Mouse (Mus musculus): ENCODE measurements around the gene Lsamp. TPM values are rescaled to one million over a fixed set of nuclear protein-coding genes. Genes with fewer than 3 reads are reported as not detected.

The Lsamp gene
- polyA plus RNA-seq, 1 experiment from 2014 or later: 0.04 TPM

DNA sequence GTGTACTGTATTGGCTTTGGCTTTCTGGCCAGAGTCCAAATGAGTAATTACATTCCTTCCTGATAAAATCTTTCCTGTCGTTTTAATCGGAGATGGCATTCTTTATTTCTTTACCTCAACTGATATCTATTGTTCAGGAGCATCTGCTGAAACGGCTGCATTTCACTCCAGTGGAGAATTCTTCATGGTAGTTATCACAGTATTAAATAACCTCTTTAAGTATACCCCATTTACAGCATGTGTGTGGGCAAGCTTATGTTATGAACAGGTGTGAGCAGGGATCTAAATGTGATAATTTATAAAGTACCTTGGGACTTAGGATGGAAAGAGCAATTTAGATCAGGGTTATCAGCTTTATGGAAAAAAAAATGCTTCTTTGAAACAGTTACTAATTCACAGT, 1196.7 kb downstream of the Lsamp start:
- no peak overlapping the region for H3K9ac ChIP-seq (replicated peaks)
- no peaks in the 10 kb centered on the region for H3K4me1 ChIP-seq (ENCODE audit: insufficient read depth)
- no peak overlapping the region for H3K4me3 ChIP-seq (ENCODE audit: low read depth, low read length)
- no peaks in the 10 kb centered on the region for H3K27me3 ChIP-seq (ENCODE audit: insufficient read depth, low read length)
- no peak overlapping the region for H3K27ac ChIP-seq (ENCODE audit: low read depth)
- TF ChIP-seq EP300 (IDR thresholded peaks at IDR 0.05; ENCODE audit: low read depth): no peak
- no peak for TF ChIP-seq CTCF (IDR thresholded peaks at IDR 0.05; ENCODE audit: low read depth)
- no peaks in the 10 kb centered on the region for H3K36me3 ChIP-seq (replicated peaks; ENCODE audit: insufficient read depth, low read length)
- 58% methylated on average over 3 of the region's 3 CpGs for WGBS (ENCODE audit: insufficient replicate concordance)
- no peak overlapping the region for H3K4me2 ChIP-seq (ENCODE audit: low read depth, low read length)
- DNase-seq (no peak), ATAC-seq (no peak)
- no peaks in the 10 kb centered on the region for H3K9me3 ChIP-seq (ENCODE audit: low read length)

DNA sequence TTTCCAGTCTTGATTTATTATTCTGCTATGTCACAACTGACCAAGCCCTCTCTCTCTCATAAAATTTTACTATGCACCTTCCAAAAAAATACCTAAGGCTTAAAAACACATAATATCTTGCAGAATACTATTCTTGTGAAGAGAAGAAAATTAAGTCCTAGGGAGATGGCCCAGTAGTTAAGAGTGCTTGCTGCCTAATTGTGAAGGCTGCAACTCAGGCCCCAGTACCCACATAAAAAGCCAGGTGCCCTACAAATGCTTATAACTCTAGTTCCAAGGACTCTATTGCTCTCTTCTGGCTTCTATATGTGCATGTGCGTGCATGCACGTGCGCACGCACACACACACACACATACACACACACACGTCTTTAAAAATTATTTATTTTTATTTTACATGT, 1225.9 kb downstream of the Lsamp start:
- H3K9me3 ChIP-seq (ENCODE audit: low read length): no peaks in the 10 kb centered on the region
- no peaks in the 10 kb centered on the region for H3K4me1 ChIP-seq (ENCODE audit: insufficient read depth)
- H3K27me3 ChIP-seq (ENCODE audit: insufficient read depth, low read length): no peaks in the 10 kb centered on the region
- H3K36me3 ChIP-seq (replicated peaks; ENCODE audit: insufficient read depth, low read length): no peaks in the 10 kb centered on the region
- H3K4me2 ChIP-seq (ENCODE audit: low read depth, low read length): no peak overlapping the region
- no peak overlapping the region for H3K9ac ChIP-seq (replicated peaks)
- no peak for DNase-seq
- H3K4me3 ChIP-seq (ENCODE audit: low read depth, low read length): no peak overlapping the region
- no peak for ATAC-seq
- no peak for TF ChIP-seq EP300 (IDR thresholded peaks at IDR 0.05; ENCODE audit: low read depth)
- TF ChIP-seq CTCF (IDR thresholded peaks at IDR 0.05; ENCODE audit: low read depth): no peak
- H3K27ac ChIP-seq (ENCODE audit: low read depth): no peak overlapping the region
- 78% methylated on average over 5 of the region's 5 CpGs for WGBS (ENCODE audit: insufficient replicate concordance)

DNA sequence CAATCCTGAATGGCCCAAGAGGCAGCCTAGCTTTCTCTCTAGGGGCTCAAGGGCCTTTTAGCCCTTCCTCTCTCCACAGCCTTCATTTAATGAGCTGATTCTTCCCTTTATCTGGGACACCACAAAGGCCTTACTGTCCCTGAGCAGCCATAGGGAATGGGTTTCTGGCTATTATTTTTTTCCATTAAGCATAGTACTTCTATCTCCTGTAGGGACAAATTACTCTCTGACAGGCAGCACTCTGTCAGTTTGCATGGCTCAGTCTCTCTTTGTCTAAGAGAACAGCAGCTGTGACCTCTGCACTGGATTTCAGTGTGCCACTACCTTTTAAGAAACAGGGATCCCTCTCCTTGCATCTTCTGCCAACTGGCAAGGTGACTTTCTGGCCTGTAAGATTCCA, 1251.7 kb downstream of the Lsamp start:
- Histone ChIP-seq H3K36me3 (replicated peaks; ENCODE audit: insufficient read depth, low read length) (no peaks in the 10 kb centered on the region), H3K9ac (replicated peaks) (no peak overlapping the region), H3K4me2 (ENCODE audit: low read depth, low read length) (no peak overlapping the region), H3K9me3 (ENCODE audit: low read length) (no peaks in the 10 kb centered on the region), H3K4me3 (ENCODE audit: low read depth, low read length) (no peak overlapping the region), H3K27ac (ENCODE audit: low read depth) (no peak overlapping the region), H3K27me3 (ENCODE audit: insufficient read depth, low read length) (no peaks in the 10 kb centered on the region), H3K4me1 (ENCODE audit: insufficient read depth) (no peaks in the 10 kb centered on the region)
- DNase-seq: no peak
- no peak for ATAC-seq
- no peak for TF ChIP-seq CTCF (IDR thresholded peaks at IDR 0.05; ENCODE audit: low read depth)
- no peak for TF ChIP-seq EP300 (IDR thresholded peaks at IDR 0.05; ENCODE audit: low read depth)

DNA sequence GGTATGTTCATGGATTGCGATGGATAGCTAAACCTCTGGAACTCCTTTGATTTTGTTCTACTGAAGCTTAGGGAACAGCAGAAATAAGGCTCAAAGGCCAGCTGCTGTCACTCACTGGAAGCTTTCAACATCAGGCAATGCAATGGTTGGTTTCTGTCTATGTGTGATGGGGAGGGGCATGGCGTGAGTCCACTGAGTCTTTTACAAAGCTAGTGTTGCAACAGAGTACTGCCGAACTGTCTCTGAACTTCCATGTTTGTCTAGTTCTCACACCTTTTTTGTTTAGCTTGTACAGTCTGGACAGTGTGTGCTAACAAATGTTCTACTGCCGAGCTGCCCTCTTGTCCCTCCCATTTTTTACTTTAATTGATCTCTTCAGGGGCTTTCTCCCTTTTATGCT, 1258.7 kb downstream of the Lsamp start:
- DNase-seq (peak; percentile 60), ATAC-seq (peak; percentile 99)
- Histone ChIP-seq H3K4me3 (ENCODE audit: low read depth, low read length) (no peak overlapping the region), H3K4me1 (ENCODE audit: insufficient read depth) (no peaks in the 10 kb centered on the region), H3K27me3 (ENCODE audit: insufficient read depth, low read length) (no peaks in the 10 kb centered on the region), H3K9me3 (ENCODE audit: low read length) (no peaks in the 10 kb centered on the region), H3K27ac (ENCODE audit: low read depth) (no peak overlapping the region), H3K36me3 (replicated peaks; ENCODE audit: insufficient read depth, low read length) (no peaks in the 10 kb centered on the region), H3K4me2 (ENCODE audit: low read depth, low read length) (no peak overlapping the region), H3K9ac (replicated peaks) (no peak overlapping the region)
- WGBS (ENCODE audit: insufficient replicate concordance): 41% methylated on average over 4 of the region's 4 CpGs
- TF ChIP-seq EP300 (IDR thresholded peaks at IDR 0.05; ENCODE audit: low read depth) (no peak), CTCF (IDR thresholded peaks at IDR 0.05; ENCODE audit: low read depth) (no peak)

DNA sequence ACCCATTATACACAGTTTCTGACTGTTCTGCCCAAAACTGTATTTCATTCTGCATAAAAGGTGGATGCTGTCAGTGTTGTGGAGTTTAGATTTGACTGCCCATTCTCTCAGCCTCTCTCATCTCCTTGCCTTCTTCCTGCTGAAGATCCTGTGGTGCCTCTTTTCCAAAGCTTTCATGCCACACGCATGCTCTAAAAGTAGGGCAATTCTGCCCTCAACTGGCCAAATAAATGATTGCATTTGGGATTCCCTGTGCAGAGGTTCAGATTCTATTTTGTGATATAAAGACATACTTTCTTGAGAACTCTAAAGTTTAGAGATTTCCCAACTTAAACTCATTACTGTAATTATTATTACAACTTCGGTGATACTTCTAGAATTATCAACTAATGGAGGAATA, 1260.5 kb downstream of the Lsamp start:
- H3K27ac ChIP-seq (ENCODE audit: low read depth): no peak overlapping the region
- DNase-seq: peak; percentile 32
- 15% methylated on average over 2 of the region's 2 CpGs for WGBS (ENCODE audit: insufficient replicate concordance)
- no peak overlapping the region for H3K9ac ChIP-seq (replicated peaks)
- TF ChIP-seq CTCF (IDR thresholded peaks at IDR 0.05; ENCODE audit: low read depth): peak; percentile 69
- no peak for TF ChIP-seq EP300 (IDR thresholded peaks at IDR 0.05; ENCODE audit: low read depth)
- no peaks in the 10 kb centered on the region for H3K27me3 ChIP-seq (ENCODE audit: insufficient read depth, low read length)
- no peak overlapping the region for H3K4me2 ChIP-seq (ENCODE audit: low read depth, low read length)
- no peak overlapping the region for H3K4me3 ChIP-seq (ENCODE audit: low read depth, low read length)
- no peaks in the 10 kb centered on the region for H3K9me3 ChIP-seq (ENCODE audit: low read length)
- no peaks in the 10 kb centered on the region for H3K4me1 ChIP-seq (ENCODE audit: insufficient read depth)
- no peaks in the 10 kb centered on the region for H3K36me3 ChIP-seq (replicated peaks; ENCODE audit: insufficient read depth, low read length)
- ATAC-seq: no peak

DNA sequence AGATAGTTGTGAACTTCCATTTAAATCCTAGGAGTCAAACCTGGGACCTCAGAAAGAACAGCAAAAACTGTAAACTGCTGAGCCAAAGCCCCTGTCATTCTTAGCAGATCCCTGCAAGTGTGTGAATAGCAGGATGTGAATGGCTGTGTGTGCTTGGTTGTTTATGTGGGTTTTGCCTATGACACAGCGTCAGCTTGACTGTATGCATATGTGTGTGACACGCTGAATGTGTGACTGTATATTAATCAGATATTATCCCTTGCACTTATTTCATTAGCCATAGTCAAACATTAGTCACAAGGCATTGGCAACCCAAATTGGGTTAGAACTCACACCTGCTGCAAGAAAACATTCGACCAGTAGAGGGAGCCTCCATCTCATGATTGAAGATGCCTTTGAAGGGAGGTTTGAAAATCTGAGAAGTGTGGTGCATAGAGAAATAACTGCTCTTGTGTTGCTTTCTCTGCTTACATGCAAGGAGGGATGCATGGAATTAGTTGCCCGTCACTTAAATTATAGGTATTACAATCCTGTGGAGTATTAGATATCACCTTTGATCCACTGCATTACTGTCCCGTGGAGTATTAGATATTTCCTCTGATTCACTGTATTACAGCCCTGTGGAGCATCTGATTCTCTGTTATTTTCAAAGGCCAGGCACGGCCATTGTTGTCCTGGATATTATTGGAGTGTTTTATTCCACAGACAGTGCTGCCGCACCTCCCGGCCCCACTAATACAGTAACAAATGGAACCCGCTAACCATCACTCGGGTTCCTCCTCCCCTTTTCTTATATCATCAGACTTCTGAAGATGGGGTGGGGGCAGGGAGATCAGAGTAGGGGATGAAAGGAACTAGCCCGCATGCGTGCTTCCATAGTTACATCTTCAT, 1274.2 kb downstream of the Lsamp start:
- Histone ChIP-seq H3K4me3 (ENCODE audit: low read depth, low read length) (no peak overlapping the region), H3K27ac (ENCODE audit: low read depth) (no peak overlapping the region), H3K27me3 (ENCODE audit: insufficient read depth, low read length) (no peaks in the 10 kb centered on the region), H3K9ac (replicated peaks) (no peak overlapping the region), H3K4me1 (ENCODE audit: insufficient read depth) (no peaks in the 10 kb centered on the region), H3K36me3 (replicated peaks; ENCODE audit: insufficient read depth, low read length) (no peaks in the 10 kb centered on the region), H3K4me2 (ENCODE audit: low read depth, low read length) (no peak overlapping the region), H3K9me3 (ENCODE audit: low read length) (no peaks in the 10 kb centered on the region)
- WGBS (ENCODE audit: insufficient replicate concordance): 50% methylated on average over 12 of the region's 12 CpGs
- TF ChIP-seq CTCF (IDR thresholded peaks at IDR 0.05; ENCODE audit: low read depth): peak; percentile 73
- TF ChIP-seq EP300 (IDR thresholded peaks at IDR 0.05; ENCODE audit: low read depth): no peak
- peak; percentile 38 for DNase-seq
- no peak for ATAC-seq
